Mouse (Mus musculus) olfactory bulb, adult 2 months (tissue): Measurements from ENCODE around the gene Edaradd. TPM values are rescaled to one million over a fixed set of nuclear protein-coding genes. Genes with fewer than 3 reads are reported as not detected.
A peak's percentile ranks its signal among the peaks of the same experiment; 100 is the strongest.
"Not testable (repeated sequence)": the region's sequence is repeated elsewhere in the genome, so short reads cannot be mapped to it uniquely, and the experiment has no call there.

Source experiments
- H3K27ac ChIP-seq: fragments of 200-500 bp; 2 replicates; pipeline ENCODE4 v1.5.1; 2012; ENCODE audit warnings: low read depth, low read length; ENCODE audit not compliant: insufficient read depth
- H3K4me1 ChIP-seq: fragments of 200-500 bp; 2 replicates; pipeline ENCODE4 v1.6.1; 2012; ENCODE audit warnings: low read length; ENCODE audit not compliant: control insufficient read depth, insufficient read depth
- H3K4me3 ChIP-seq: fragments of 200-500 bp; 2 replicates; pipeline ENCODE4 v1.5.1; 2012; ENCODE audit warnings: mild to moderate bottlenecking, low read depth, low read length, moderate library complexity; ENCODE audit not compliant: insufficient read depth
- CTCF ChIP-seq: fragments of 200-500 bp; IDR thresholded peaks from 2 replicates; pipeline ENCODE4 v1.5.1; 2012; ENCODE audit warnings: low read depth, mild to moderate bottlenecking, low read length, moderate library complexity; ENCODE audit not compliant: insufficient read depth
- POLR2A ChIP-seq: fragments of 200-500 bp; IDR thresholded peaks from 2 replicates; pipeline ENCODE4 v1.6.1; 2012; ENCODE audit warnings: mild to moderate bottlenecking, low read depth, low read length, moderate library complexity; ENCODE audit not compliant: insufficient read depth
- WGBS: fragments of 180-500 bp; shearing (Covaris S2); methylation state at CpG from one replicate; pipeline ENCODE4 v1.1.7; 2018; 5-methylcytosine and 5-hydroxymethylcytosine counted together
- polyA plus RNA-seq: library from polyadenylated mRNA; stranded (reverse); fragments of >200 nt; gene quantifications from 2 replicates; pipeline ENCODE4 v1.2.4, GENCODE M21; 2012; ENCODE audit warnings: low replicate concordance; ENCODE audit not compliant: missing spikeins, insufficient read depth, insufficient read length

Gene Edaradd
- polyA plus RNA-seq, 1 experiment = not detected

DNA sequence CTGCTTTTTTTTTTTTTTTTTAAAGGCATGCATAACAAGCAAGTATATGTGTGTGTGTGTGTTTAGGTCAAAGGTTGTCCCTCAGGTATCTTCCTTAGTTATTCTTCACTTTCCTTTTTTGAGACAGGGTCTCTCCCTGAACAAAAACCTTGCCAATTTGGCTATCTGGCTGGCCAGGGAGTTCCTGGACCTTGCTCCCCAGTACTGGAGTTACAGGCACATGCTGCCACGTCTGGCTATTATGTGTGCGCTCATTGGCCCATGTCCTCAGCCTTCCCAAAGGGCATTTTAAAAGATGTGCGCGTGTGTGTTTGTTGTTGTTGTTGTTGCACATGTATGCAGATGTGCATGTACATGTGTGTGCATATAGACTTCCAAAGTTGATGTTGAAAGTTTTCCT, 43.4 kb downstream of the Edaradd start:
- WGBS = 95% methylated on average over 4 of the region's 4 CpGs
- no peak overlapping the region for H3K4me3 ChIP-seq
- no peak for TF ChIP-seq POLR2A
- TF ChIP-seq CTCF = no peak
- 0 out of 2 replicates have a peak, but pooled peaks cover 2% of the 10 kb centered on the region for H3K4me1 ChIP-seq
- H3K27ac ChIP-seq = no peak overlapping the region

- no peak overlapping the region for H3K4me3 ChIP-seq
- H3K27ac ChIP-seq = no peak overlapping the region
- TF ChIP-seq CTCF = no peak
- TF ChIP-seq POLR2A = no peak
- H3K4me1 ChIP-seq = 0 out of 2 replicates have a peak, but pooled peaks cover 2% of the 10 kb centered on the region
- WGBS = 85% methylated on average over 6 of the region's 6 CpGs
Measured at GRCm38 (mm10) chr13:12475239-12475638, 45.0 kb downstream of the Edaradd start.

GRCm38 (mm10) chr13:12473724-12474378, 46.4 kb downstream of the Edaradd start:
- Histone ChIP-seq H3K4me1 (0 out of 2 replicates have a peak, but pooled peaks cover 2% of the 10 kb centered on the region), H3K27ac (no peak overlapping the region), H3K4me3 (no peak overlapping the region)
- TF ChIP-seq POLR2A = no peak
- TF ChIP-seq CTCF = 0 out of 2 replicates have a peak, but pooled peaks have one; percentile 10
- 34% methylated on average over 8 of the region's 8 CpGs for WGBS

- Histone ChIP-seq H3K4me1 (0 out of 2 replicates have a peak, but pooled peaks cover 2% of the 10 kb centered on the region), H3K4me3 (no peak overlapping the region), H3K27ac (no peak overlapping the region)
- WGBS = 91% methylated on average over 1 of the region's 1 CpGs
- TF ChIP-seq CTCF (no peak), POLR2A (no peak)
Measured at GRCm38 (mm10) chr13:12468488-12468887, 51.8 kb downstream of the Edaradd start.

- H3K4me3 ChIP-seq = no peak within 1 kb of the TSS
- WGBS = 92% methylated on average over 1 of the region's 1 CpGs
- peaks cover under 1% of the 10 kb centered on the region; the same call in 1 of the 2 replicates for H3K4me1 ChIP-seq
- H3K27ac ChIP-seq = no peak within 1 kb of the TSS
- no peak for TF ChIP-seq POLR2A
- TF ChIP-seq CTCF = no peak
Measured at GRCm38 (mm10) chr13:12464844-12465243, 55.4 kb downstream of the Edaradd start, which contains the start of gene Lgals8. Gene Lgals8, minus strand, starts transcription at chr13:12464944.

GRCm38 (mm10) chr13:12464159-12464558, 56.1 kb downstream of the Edaradd start:
- not testable (repeated sequence) for H3K4me3 ChIP-seq

GRCm38 (mm10) chr13:12462623-12463022, 57.6 kb downstream of the Edaradd start:
- 81% methylated on average over 4 of the region's 4 CpGs for WGBS

More at GRCm38 (mm10) chr13:12464159-12464558, 56.1 kb downstream of the Edaradd start:
- WGBS = 83% methylated on average over 6 of the region's 6 CpGs
- H3K4me1 ChIP-seq, H3K27ac ChIP-seq: not testable (repeated sequence)

DNA sequence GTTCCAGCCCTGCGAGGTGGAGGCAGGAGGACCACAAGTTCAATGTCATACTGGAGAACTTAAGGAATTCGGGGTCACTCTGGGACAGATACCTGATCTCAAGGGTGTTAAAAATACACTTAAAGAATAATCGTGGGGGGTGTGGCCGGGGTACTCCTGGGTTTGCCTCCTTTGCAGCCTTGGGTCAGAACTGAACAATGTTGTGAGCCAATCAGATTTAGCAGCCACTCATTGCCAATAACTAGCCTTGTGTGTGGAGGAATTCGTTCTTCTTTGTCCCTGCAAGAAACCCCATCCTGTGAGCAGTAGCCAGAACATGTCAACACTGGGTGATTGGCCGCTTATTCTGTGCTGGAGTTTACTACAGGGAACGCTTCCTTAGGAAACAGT, 58.5 kb downstream of the Edaradd start:
- Histone ChIP-seq H3K4me3 (peak overlapping the region; percentile 71), H3K27ac (peak overlapping the region; percentile 18; the same call in 1 of the 2 replicates), H3K4me1 (peaks cover 3% of the 10 kb centered on the region; the same call in 1 of the 2 replicates)
- TF ChIP-seq POLR2A (no peak), CTCF (no peak)
- WGBS = 1% methylated on average over 7 of the region's 7 CpGs

More at GRCm38 (mm10) chr13:12462623-12463022, 57.6 kb downstream of the Edaradd start:
- no peak overlapping the region for H3K27ac ChIP-seq
- no peak overlapping the region for H3K4me3 ChIP-seq
- H3K4me1 ChIP-seq = peaks cover 3% of the 10 kb centered on the region; the same call in 1 of the 2 replicates
- no peak for TF ChIP-seq POLR2A
- TF ChIP-seq CTCF = no peak

- TF ChIP-seq POLR2A (0 out of 2 replicates have a peak, but pooled peaks have one; percentile 32), CTCF (no peak)
- Histone ChIP-seq H3K27ac (peak overlapping the region; percentile 25), H3K4me3 (peak overlapping the region; percentile 71), H3K4me1 (peaks cover 3% of the 10 kb centered on the region; the same call in 1 of the 2 replicates)
- WGBS = under 1% methylated on average over 59 of the region's 59 CpGs
Measured at GRCm38 (mm10) chr13:12460881-12461729, 59.1 kb downstream of the Edaradd start.
